In genomic region chr6:34475974-34476794, GRCm38 (mm10) we compare ENCODE assay signal across 8 mouse cellular contexts. TPM values are rescaled to one million over a fixed set of nuclear protein-coding genes. Genes with fewer than 3 reads are reported as not detected.
DNase-seq lines count a peak whose midpoint lies in the region; ATAC-seq and TF ChIP-seq lines count a peak whose summit lies in the region.

Bpgm (plus strand) TSS chr6:34476207.

- no peaks in the 10 kb centered on the region for H3K27me3 ChIP-seq in hindbrain, embryonic 10.5 days (ENCODE audit: insufficient read depth, poor library complexity, severe bottlenecking)
- H3K27me3 ChIP-seq in lung, postnatal 0 days (replicated peaks; ENCODE audit: insufficient read depth, low read length), result no peaks in the 10 kb centered on the region

- H3K9ac ChIP-seq in lung, postnatal 0 days (replicated peaks; ENCODE audit: low read depth), result peak within 1 kb of the TSS; percentile 30

- peak within 1 kb of the TSS; percentile 72 for H3K4me3 ChIP-seq in hindbrain, embryonic 10.5 days
- peak within 1 kb of the TSS; percentile 49 for H3K4me3 ChIP-seq in lung, postnatal 0 days (ENCODE audit: low read depth, low read length)

- no peaks in the 10 kb centered on the region for H3K36me3 ChIP-seq in hindbrain, embryonic 10.5 days
- no peaks in the 10 kb centered on the region for H3K36me3 ChIP-seq in lung, postnatal 0 days (ENCODE audit: insufficient read depth, low read length)

- TF ChIP-seq EP300 in lung, postnatal 0 days (IDR thresholded peaks at IDR 0.05), result 0 out of 2 replicates have a peak, but pooled peaks have one; percentile 16

- H3K9me3 ChIP-seq in hindbrain, embryonic 10.5 days, result no peaks in the 10 kb centered on the region
- H3K9me3 ChIP-seq in lung, postnatal 0 days (ENCODE audit: low read length), result no peaks in the 10 kb centered on the region

- peak within 1 kb of the TSS; percentile 82 for H3K4me2 ChIP-seq in lung, postnatal 0 days (replicated peaks; ENCODE audit: low read depth, low read length)

- no peak for TF ChIP-seq CTCF in lung, postnatal 0 days (IDR thresholded peaks at IDR 0.05)

- H3K27ac ChIP-seq in hindbrain, embryonic 10.5 days, result peak within 1 kb of the TSS; percentile 89
- H3K27ac ChIP-seq in lung, postnatal 0 days (ENCODE audit: low read length), result peak within 1 kb of the TSS; percentile 2; the same call in 1 of the 2 replicates

- peak; percentile 98 for DNase-seq in MN1 (ENCODE audit: low spot score)
- peak; percentile 100 for DNase-seq in cerebellum, adult 9-10 months
- DNase-seq in hindbrain, embryonic 10.5 days (ENCODE audit: low spot score), result peak; percentile 96
- DNase-seq in layer of hippocampus, adult 9-11 months, result peak; percentile 99
- peak; percentile 98 for DNase-seq in lung, postnatal 0 days (ENCODE audit: low spot score)
- peak; percentile 100 for DNase-seq in ovary, postnatal 14 days (ENCODE audit: low spot score)
- peak; percentile 98 for DNase-seq in thymus, postnatal 14 days

- ATAC-seq in frontal cortex, adult (ENCODE audit: low TSS enrichment), result peak; percentile 99
- peak; percentile 98 for ATAC-seq in lung, postnatal 0 days

- 1% methylated on average over 35 of the region's 35 CpGs for WGBS in hindbrain, embryonic 10.5 days
- WGBS in lung, postnatal 0 days, result under 1% methylated on average over 35 of the region's 35 CpGs

- peaks cover 53% of the 10 kb centered on the region for H3K4me1 ChIP-seq in hindbrain, embryonic 10.5 days (replicated peaks)
- H3K4me1 ChIP-seq in lung, postnatal 0 days (ENCODE audit: insufficient read depth, low read depth, low read length), result peaks cover 7% of the 10 kb centered on the region; the same call in 1 of the 2 replicates

RNA-seq across cellular contexts. Expression of gene Bpgm, which starts in this region (rescaled TPM):
- 64.5 and 72.7 TPM in 2 replicates for polyA plus RNA-seq in hindbrain, embryonic 10.5 days (2016; fragmentation: Nextera tagmentation; extraction: Ambion mirVana)
- 66.6 and 69.7 TPM in 2 replicates for polyA plus RNA-seq in lung, postnatal 0 days (2015; fragmentation: Nextera tagmentation; extraction: Ambion mirVana)

Comparison
In these comparisons a context has a peak if more than half of its experiments do, and no peak if none do; other contexts are left out.
1. Peak in every context shown above with its lines: DNase-seq, ATAC-seq, H3K4me3 ChIP-seq and H3K27ac ChIP-seq.